Mouse (Mus musculus) C2C12 (cell line): ENCODE measurements around the gene Npc2.

ENCODE experiments used
- CEBPB ChIP-seq: IDR thresholded peaks from one replicate; pipeline ENCODE4 v1.6.1; 2011; ENCODE audit warnings: low read depth, mild to moderate bottlenecking, control low read depth, moderate library complexity
- CTCF ChIP-seq: IDR thresholded peaks from one replicate; pipeline ENCODE4 v1.5.1; 2011; ENCODE audit not compliant: control insufficient read depth, insufficient read depth, insufficient read length
- FOSL1 ChIP-seq: IDR thresholded peaks from one replicate; pipeline ENCODE4 v1.8.0; 2011; ENCODE audit warnings: mild to moderate bottlenecking, low read length; ENCODE audit not compliant: poor library complexity, insufficient read depth, severe bottlenecking
- MAX ChIP-seq: IDR thresholded peaks from one replicate; pipeline ENCODE4 v1.6.1; 2011; ENCODE audit warnings: mild to moderate bottlenecking, control low read depth
- MYOD1 ChIP-seq: IDR thresholded peaks from one replicate; pipeline ENCODE4 v1.6.1; 2011; ENCODE audit warnings: low read depth; ENCODE audit not compliant: control insufficient read depth, insufficient read length
- MYOG ChIP-seq: IDR thresholded peaks from one replicate; pipeline ENCODE4 v1.6.1; 2011; ENCODE audit not compliant: control insufficient read depth, insufficient read length; ENCODE audit errors: extremely low read depth
- USF1 ChIP-seq: IDR thresholded peaks from one replicate; pipeline ENCODE4 v1.6.1; 2011; ENCODE audit warnings: low read depth, mild to moderate bottlenecking, control low read depth, moderate library complexity

GRCm38 (mm10) chr12:84762532-84762931, 10.4 kb downstream of the Npc2 start:
- no peak for TF ChIP-seq CTCF
- TF ChIP-seq USF1, result no peak
- TF ChIP-seq CEBPB, result peak; percentile 71
- no peak for TF ChIP-seq MYOG
- TF ChIP-seq MAX, result no peak
- TF ChIP-seq MYOD1, result no peak
- no peak for TF ChIP-seq FOSL1
